Mouse (Mus musculus) lung, postnatal 0 days (tissue): ENCODE results near the gene Fnbp1.

Experiments used
- CTCF ChIP-seq: IDR thresholded peaks from 2 replicates; pipeline ENCODE4 v1.5.1; 2016; ENCODE audit warnings: antibody characterized with exemption, mild to moderate bottlenecking
- EP300 ChIP-seq: IDR thresholded peaks from 2 replicates; pipeline ENCODE4 v1.6.1; 2016; ENCODE audit warnings: antibody characterized with exemption, mild to moderate bottlenecking, control low read depth

DNA sequence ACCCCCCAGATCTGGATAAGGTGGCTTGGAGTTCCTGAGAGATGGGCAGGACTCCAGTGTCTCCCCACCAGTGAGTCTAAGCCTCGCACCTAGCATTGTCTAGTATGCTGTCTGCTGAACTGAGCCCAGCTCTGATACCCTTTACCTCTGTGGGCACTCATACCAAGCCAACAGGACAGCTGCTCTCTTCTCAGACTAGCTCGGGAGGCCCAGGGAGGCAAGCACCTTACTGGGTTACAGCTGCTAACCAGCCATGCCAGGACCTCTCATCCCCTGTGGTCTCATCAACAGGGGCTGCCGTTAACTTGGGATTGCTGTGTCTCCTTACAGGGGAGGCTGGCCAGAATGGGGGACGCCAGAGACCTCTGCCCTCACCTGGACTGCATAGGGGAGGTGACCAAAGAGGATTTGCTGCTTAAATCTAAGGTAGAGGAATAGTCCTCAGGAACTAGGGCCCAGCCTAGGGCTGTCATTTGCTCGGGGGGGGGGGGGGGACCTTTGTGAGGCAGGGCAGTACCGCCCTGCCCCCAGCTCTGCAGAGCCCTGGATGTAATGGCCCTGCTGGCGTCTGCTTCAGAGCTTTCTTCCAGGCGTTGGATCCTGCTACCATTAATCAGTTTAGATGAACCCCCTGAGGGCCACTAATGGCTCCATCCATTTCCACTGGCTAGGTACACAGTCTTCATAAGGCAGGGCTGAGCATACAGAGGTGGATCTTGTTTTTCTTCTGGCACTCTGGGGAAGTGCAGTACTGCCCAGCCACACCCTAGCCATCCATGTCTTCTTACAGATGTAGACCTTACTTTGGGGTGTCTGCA is 143.2 kb downstream of the Fnbp1 start:
- TF ChIP-seq CTCF = no peak
- TF ChIP-seq EP300 = no peak
